Mouse (Mus musculus) MEL (cell line): ENCODE measurements around the gene Tmem132d. TPM values are rescaled to one million over a fixed set of nuclear protein-coding genes. Genes with fewer than 3 reads are reported as not detected.

ENCODE experiments used
- DNase-seq: peaks from one replicate; pipeline ENCODE4 v3.0.0; 2011; ENCODE audit warnings: low read depth, low spot score
- H3K27ac ChIP-seq: 2 replicates; pipeline ENCODE4 v1.5.1; 2012; ENCODE audit warnings: low read depth, mild to moderate bottlenecking, control low read depth, low read length, moderate library complexity; ENCODE audit not compliant: control insufficient read depth
- H3K27me3 ChIP-seq, 2 experiments: fragments of 150-350 bp in 1 of 2; sonication (generic) in 1 of 2; 2 replicates each; pipeline ENCODE4 v1.6.1; 2012; ENCODE audit warnings: low read length in 2 of 2, mild to moderate bottlenecking in 2 of 2, improper control_type of control experiment in 1 of 2, moderate library complexity in 1 of 2; ENCODE audit not compliant: insufficient read depth in 2 of 2, control insufficient read depth in 1 of 2
- H3K36me3 ChIP-seq, 2 experiments: 2 replicates each; pipeline ENCODE4 v1.6.1; 2012 to 2014; ENCODE audit warnings: low read length in 2 of 2, improper control_type of control experiment in 1 of 2, inconsistent platforms in 1 of 2, mild to moderate bottlenecking in 1 of 2; ENCODE audit not compliant: insufficient read depth in 2 of 2, control insufficient read depth in 1 of 2
- H3K4me1 ChIP-seq, 2 experiments: fragments of 150-350 bp in 1 of 2; sonication (generic) in 1 of 2; 2 replicates each; pipeline ENCODE4 v1.6.1; 2012; ENCODE audit warnings: low read length in 2 of 2, improper control_type of control experiment in 1 of 2, mild to moderate bottlenecking in 1 of 2; ENCODE audit not compliant: insufficient read depth in 2 of 2, control insufficient read depth in 1 of 2
- H3K4me3 ChIP-seq, 2 experiments: fragments of 150-350 bp in 1 of 2; sonication (generic) in 1 of 2; 2 replicates each; pipeline ENCODE4 v1.5.1; 2012; ENCODE audit warnings: low read depth in 2 of 2, low read length in 2 of 2, mild to moderate bottlenecking in 2 of 2, moderate library complexity in 2 of 2, control low read depth in 1 of 2, improper control_type of control experiment in 1 of 2; ENCODE audit not compliant: control insufficient read depth in 1 of 2, insufficient read depth in 1 of 2
- H3K79me2 ChIP-seq: 2 replicates; pipeline ENCODE4 v1.6.1; 2012; ENCODE audit warnings: mild to moderate bottlenecking, low read length, moderate library complexity; ENCODE audit not compliant: control insufficient read depth, poor library complexity, insufficient read depth
- H3K9ac ChIP-seq: 2 replicates; pipeline ENCODE4 v1.6.1; 2012; ENCODE audit warnings: low read depth, mild to moderate bottlenecking, control low read depth, low read length, moderate library complexity; ENCODE audit not compliant: control insufficient read depth, poor library complexity, severe bottlenecking
- H3K9me3 ChIP-seq: fragments of 150-350 bp; sonication (generic); replicated peaks from 2 replicates; pipeline ENCODE4 v1.6.1; 2012; ENCODE audit warnings: mild to moderate bottlenecking, low read length, improper control_type of control experiment, moderate library complexity; ENCODE audit not compliant: insufficient read depth
- BHLHE40 ChIP-seq: IDR thresholded peaks from 2 replicates; pipeline ENCODE4 v1.6.1; 2012; ENCODE audit warnings: low read depth, mild to moderate bottlenecking, inconsistent platforms, low read length, improper control_type of control experiment, borderline replicate concordance
- CHD1 ChIP-seq: IDR thresholded peaks from 2 replicates; pipeline ENCODE4 v1.6.1; 2012; ENCODE audit warnings: low read depth, mild to moderate bottlenecking, inconsistent platforms, low read length, improper control_type of control experiment
- CTCF ChIP-seq, 3 experiments: IDR thresholded peaks in 2 of 3; conservative IDR thresholded peaks in 1 of 3; 2 replicates each; pipeline ENCODE4 v1.5.1; 2011 to 2012; ENCODE audit warnings: low read length in 3 of 3, low read depth in 2 of 3, mild to moderate bottlenecking in 2 of 3, improper control_type of control experiment in 1 of 3, inconsistent platforms in 1 of 3, mixed read lengths in 1 of 3, moderate library complexity in 1 of 3; ENCODE audit not compliant: control insufficient read depth in 1 of 3, insufficient read depth in 1 of 3, poor library complexity in 1 of 3, severe bottlenecking in 1 of 3
- ELF1 ChIP-seq: IDR thresholded peaks from 2 replicates; pipeline ENCODE4 v1.6.1; 2014; ENCODE audit warnings: low read depth, mild to moderate bottlenecking, inconsistent platforms, low read length, improper control_type of control experiment, moderate library complexity
- GATA1 ChIP-seq: IDR thresholded peaks from 2 replicates; pipeline ENCODE4 v1.6.1; 2011; ENCODE audit warnings: low read depth, low read length, improper control_type of control experiment
- HCFC1 ChIP-seq: IDR thresholded peaks from 2 replicates; pipeline ENCODE4 v1.6.1; 2012; ENCODE audit warnings: low read depth, mild to moderate bottlenecking, inconsistent platforms, low read length, improper control_type of control experiment, moderate library complexity
- KAT2A ChIP-seq: conservative IDR thresholded peaks from 2 replicates; pipeline ENCODE4 v1.6.1; 2012; ENCODE audit warnings: low read depth, low read length, improper control_type of control experiment, inconsistent platforms
- MAFK ChIP-seq: IDR thresholded peaks from 2 replicates; pipeline ENCODE4 v1.6.1; 2011; ENCODE audit warnings: low read depth, mild to moderate bottlenecking, low read length, improper control_type of control experiment, borderline replicate concordance
- MAX ChIP-seq: IDR thresholded peaks from 2 replicates; pipeline ENCODE4 v1.6.1; 2011; ENCODE audit warnings: low read length, improper control_type of control experiment
- MEF2A ChIP-seq: IDR thresholded peaks from 2 replicates; pipeline ENCODE4 v1.6.1; 2014; ENCODE audit warnings: low read depth, mild to moderate bottlenecking, inconsistent platforms, low read length, improper control_type of control experiment; ENCODE audit not compliant: poor library complexity, insufficient replicate concordance, severe bottlenecking; ENCODE audit errors: extremely low read depth
- MYC ChIP-seq: IDR thresholded peaks from 2 replicates; pipeline ENCODE4 v1.6.1; 2011; ENCODE audit warnings: low read depth, mild to moderate bottlenecking, low read length, improper control_type of control experiment, moderate library complexity
- NRF1 ChIP-seq: IDR thresholded peaks from 2 replicates; pipeline ENCODE4 v1.6.1; 2014; ENCODE audit warnings: low read depth, mild to moderate bottlenecking, inconsistent platforms, low read length, improper control_type of control experiment, moderate library complexity; ENCODE audit not compliant: poor library complexity, insufficient read depth, severe bottlenecking
- POLR2A ChIP-seq, 2 experiments: IDR thresholded peaks; 2 replicates each; pipeline ENCODE4 v1.6.1; 2011 to 2012; ENCODE audit warnings: low read length in 2 of 2, mild to moderate bottlenecking in 2 of 2, control low read depth in 1 of 2, improper control_type of control experiment in 1 of 2, low read depth in 1 of 2, moderate library complexity in 1 of 2; ENCODE audit not compliant: control insufficient read depth in 1 of 2, insufficient read depth in 1 of 2, poor library complexity in 1 of 2
- POLR2AphosphoS5 ChIP-seq: IDR thresholded peaks from 2 replicates; pipeline ENCODE4 v1.6.1; 2012; ENCODE audit warnings: low read depth, borderline replicate concordance, mild to moderate bottlenecking, inconsistent platforms, low read length, moderate library complexity, mixed read lengths
- RAD21 ChIP-seq: IDR thresholded peaks from 2 replicates; pipeline ENCODE4 v1.6.1; 2011; ENCODE audit warnings: mild to moderate bottlenecking, low read depth, low read length, improper control_type of control experiment
- SMC3 ChIP-seq: IDR thresholded peaks from 2 replicates; pipeline ENCODE4 v1.6.1; 2011; ENCODE audit warnings: low read depth, low read length, improper control_type of control experiment
- TCF12 ChIP-seq: IDR thresholded peaks from 2 replicates; pipeline ENCODE4 v1.6.1; 2014; ENCODE audit warnings: low read depth, mild to moderate bottlenecking, inconsistent platforms, low read length, improper control_type of control experiment, moderate library complexity
- UBTF ChIP-seq: IDR thresholded peaks from 2 replicates; pipeline ENCODE4 v1.6.1; 2012; ENCODE audit warnings: low read depth, mild to moderate bottlenecking, inconsistent platforms, low read length, improper control_type of control experiment, moderate library complexity, borderline replicate concordance; ENCODE audit not compliant: insufficient read depth
- USF2 ChIP-seq, 2 experiments: IDR thresholded peaks; 2 replicates each; pipeline ENCODE4 v1.6.1; 2011 to 2012; ENCODE audit warnings: improper control_type of control experiment in 2 of 2, low read length in 2 of 2, borderline replicate concordance in 1 of 2, inconsistent platforms in 1 of 2, low read depth in 1 of 2, mild to moderate bottlenecking in 1 of 2; ENCODE audit not compliant: insufficient read depth in 1 of 2
- ZC3H11A ChIP-seq: IDR thresholded peaks from 2 replicates; pipeline ENCODE4 v1.6.1; 2012; ENCODE audit warnings: low read depth, mild to moderate bottlenecking, inconsistent platforms, low read length, improper control_type of control experiment
- ZKSCAN1 ChIP-seq: IDR thresholded peaks from 2 replicates; pipeline ENCODE4 v1.6.1; 2012; ENCODE audit warnings: low read depth, mild to moderate bottlenecking, inconsistent platforms, low read length, improper control_type of control experiment, moderate library complexity
- ZMIZ1 ChIP-seq: IDR thresholded peaks from 2 replicates; pipeline ENCODE4 v1.6.1; 2012; ENCODE audit warnings: low read depth, mild to moderate bottlenecking, inconsistent platforms, low read length, improper control_type of control experiment, moderate library complexity
- ZNF384 ChIP-seq: IDR thresholded peaks from 2 replicates; pipeline ENCODE4 v1.6.1; 2012; ENCODE audit warnings: low read depth, mild to moderate bottlenecking, inconsistent platforms, low read length, improper control_type of control experiment
- polyA plus RNA-seq, 2 experiments: library from polyadenylated mRNA; stranded (reverse) in 1 of 2; unstranded in 1 of 2; fragments of >175 nt in 1 of 2; fragments of >200 nt in 1 of 2; gene quantifications; 2 replicates each; pipeline versions ENCODE4 v1.2.1 to v1.2.4; 2012; ENCODE audit warnings: low replicate concordance in 2 of 2, low read depth in 1 of 2; ENCODE audit not compliant: insufficient read length in 2 of 2, insufficient read depth in 1 of 2, missing spikeins in 1 of 2
- total RNA-seq: library from RNA; depleted of rRNA; stranded (reverse); fragments of 300-350 nt; gene quantifications from 2 replicates; pipeline ENCODE4 v1.2.3, GENCODE M21; 2012

The Tmem132d gene
- total and polyA plus RNA-seq, 3 experiments, result not detected

DNA sequence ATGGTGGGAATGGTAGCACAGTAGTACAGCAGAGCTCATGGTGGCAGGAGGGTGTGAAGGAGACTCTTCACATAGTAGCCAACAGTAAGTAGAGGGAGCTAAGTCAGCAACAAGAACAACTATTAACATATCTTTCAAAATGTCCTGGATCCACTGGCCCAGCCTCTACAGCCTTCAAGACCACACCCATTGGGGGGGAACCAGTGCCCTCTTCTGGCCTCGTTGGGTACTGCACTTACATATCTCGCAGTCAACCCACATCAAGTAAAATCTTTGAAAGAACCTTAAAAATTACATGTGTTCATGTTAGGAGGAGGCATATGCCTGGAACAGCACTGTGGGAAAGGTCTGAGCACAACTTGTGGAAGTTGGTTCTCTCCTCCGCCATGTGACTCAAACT, 17.9 kb upstream of the Tmem132d start:
- Histone ChIP-seq H3K9me3 (no peaks in the 10 kb centered on the region), H3K9ac (no peak overlapping the region), H3K36me3 (no peaks in the 10 kb centered on the region), H3K4me3 (no peak overlapping the region), H3K4me1 (no peaks in the 10 kb centered on the region), H3K79me2 (no peaks in the 10 kb centered on the region), H3K27me3 (no peaks in the 10 kb centered on the region), H3K27ac (no peak overlapping the region)
- peak in 2 of 3 experiments; percentile 37 to 39; a peak in 3 of 6 replicates for TF ChIP-seq CTCF (IDR thresholded peaks at IDR 0.05 in 2 of 3, conservative IDR thresholded peaks at IDR 0.05 in 1 of 3; ENCODE audit: control insufficient read depth in 1 of 3, insufficient read depth in 1 of 3, low read depth in 2 of 3, low read length in 3 of 3, poor library complexity in 1 of 3, severe bottlenecking in 1 of 3)
- TF ChIP-seq ZC3H11A, result no peak
- TF ChIP-seq CHD1, result no peak
- no peak for DNase-seq

DNA sequence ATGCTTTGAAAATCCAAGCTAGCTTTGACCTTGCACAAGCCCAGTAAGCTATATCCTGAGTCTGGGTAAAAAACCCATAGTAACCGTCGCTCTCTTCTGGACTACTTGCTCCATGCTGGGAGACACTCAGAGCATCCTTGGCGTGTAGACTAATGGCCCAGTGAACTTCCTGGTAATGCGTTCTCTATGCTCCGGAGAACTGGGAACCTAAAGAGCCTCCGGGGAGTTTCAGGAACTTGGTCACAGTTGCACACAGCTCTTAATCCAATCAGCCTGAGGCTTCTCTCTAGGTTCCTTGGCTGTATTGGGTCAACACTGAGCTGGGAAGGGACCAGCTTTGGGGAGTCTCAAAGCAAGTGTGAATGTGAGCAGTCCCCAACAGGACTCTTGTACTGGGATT, 12.0 kb upstream of the Tmem132d start:
- Histone ChIP-seq H3K79me2 (no peaks in the 10 kb centered on the region), H3K27ac (no peak overlapping the region), H3K4me1 (no peaks in the 10 kb centered on the region), H3K4me3 (no peak overlapping the region), H3K27me3 (no peaks in the 10 kb centered on the region), H3K9me3 (no peaks in the 10 kb centered on the region), H3K36me3 (no peaks in the 10 kb centered on the region), H3K9ac (no peak overlapping the region)
- TF ChIP-seq USF2 (IDR thresholded peaks at IDR 0.05; ENCODE audit: borderline replicate concordance in 1 of 2, insufficient read depth in 1 of 2, low read depth in 1 of 2, low read length in 2 of 2) (no peak), ELF1 (no peak), ZKSCAN1 (no peak), SMC3 (no peak), MAFK (no peak), POLR2AphosphoS5 (no peak), MEF2A (no peak), GATA1 (no peak), ZNF384 (no peak), UBTF (no peak), ZMIZ1 (no peak), HCFC1 (no peak), KAT2A (no peak), NRF1 (no peak), TCF12 (no peak), MAX (no peak), BHLHE40 (no peak), RAD21 (no peak), POLR2A (IDR thresholded peaks at IDR 0.05; ENCODE audit: control insufficient read depth in 1 of 2, insufficient read depth in 1 of 2, low read depth in 1 of 2, low read length in 2 of 2, poor library complexity in 1 of 2) (no peak), MYC (no peak)
- DNase-seq, result no peak
